Mouse (Mus musculus) urinary bladder, postnatal 14 days (tissue): ENCODE measurements at regions not wholly inside any gene's neighbourhood (a gene's known extent, or its start where the extent isn't known, plus 50 kb on each side); places are given as distances from the start of the nearest gene placed in this dataset.

ENCODE experiments used
- DNase-seq: peaks from one replicate; pipeline ENCODE4 v3.0.0; 2021; ENCODE audit warnings: low spot score

GRCm38 (mm10) chr8:103808171-103808570, 293.3 kb upstream of the Cdh5 start:
- DNase-seq, result no peak

- peak; percentile 24 for DNase-seq
Measured at GRCm38 (mm10) chr8:103808580-103808979, 292.8 kb upstream of the Cdh5 start.

GRCm38 (mm10) chr8:103809140-103809539, 292.3 kb upstream of the Cdh5 start:
- no peak for DNase-seq

DNA sequence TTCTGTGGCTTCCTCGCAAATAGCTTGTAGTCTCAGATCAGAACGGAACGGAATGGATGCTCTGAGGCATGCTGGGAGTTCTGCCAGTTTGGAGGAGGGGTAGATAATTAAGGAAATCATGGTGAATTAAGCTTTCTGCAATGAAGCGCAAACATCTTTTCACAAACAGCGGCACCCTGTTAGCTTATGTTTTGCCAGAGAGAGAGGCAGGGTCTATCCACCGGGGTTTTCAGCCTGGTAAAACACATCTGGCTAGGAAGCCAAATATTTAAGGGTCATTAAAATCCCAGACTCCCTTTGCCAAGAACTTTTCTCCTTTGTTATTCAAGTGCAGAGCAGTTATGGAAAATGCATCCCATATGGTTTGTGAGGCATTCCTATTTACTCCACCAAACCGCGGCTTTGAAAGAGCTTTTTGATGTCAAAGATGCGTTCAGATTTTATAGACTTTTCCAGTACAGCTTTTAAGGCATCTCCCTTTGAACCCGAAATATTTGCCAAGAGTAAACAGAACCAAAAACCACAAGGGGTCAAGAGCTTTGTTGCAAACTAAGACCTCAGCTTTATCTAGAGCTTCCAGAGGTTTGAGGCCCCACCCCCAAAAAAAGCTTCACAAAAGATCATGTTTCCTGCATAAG, 287.4 kb upstream of the Cdh5 start:
- peak; percentile 29 for DNase-seq

- no peak for DNase-seq
Measured at GRCm38 (mm10) chr8:103816101-103816894, 285.1 kb upstream of the Cdh5 start.

GRCm38 (mm10) chr8:103823541-103823940, 277.9 kb upstream of the Cdh5 start:
- DNase-seq, result no peak

DNA sequence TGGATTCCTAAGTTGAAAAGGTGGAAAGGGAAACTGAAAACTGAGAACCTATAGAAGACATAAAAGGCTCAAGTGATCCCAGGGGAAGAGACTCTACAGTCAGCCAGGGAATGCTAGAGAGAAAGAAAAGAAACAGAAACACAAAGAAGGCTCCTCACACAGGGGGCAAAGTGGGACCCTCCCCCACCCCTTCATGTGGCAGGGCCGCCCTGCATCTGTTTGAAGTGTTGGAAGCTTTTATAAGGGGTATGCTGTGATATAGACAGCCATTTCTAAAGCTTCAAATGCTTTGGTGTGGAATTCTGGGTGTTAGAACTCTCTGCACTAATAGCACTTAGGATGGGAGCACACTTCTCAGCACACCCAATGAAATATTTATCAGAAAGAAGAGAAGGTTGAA, 276.7 kb upstream of the Cdh5 start:
- DNase-seq, result no peak

GRCm38 (mm10) chr8:103825289-103825688, 276.1 kb upstream of the Cdh5 start:
- peak; percentile 78 for DNase-seq

GRCm38 (mm10) chr8:103830416-103830815, 271.0 kb upstream of the Cdh5 start:
- DNase-seq, result no peak

GRCm38 (mm10) chr8:103839990-103840389, 261.4 kb upstream of the Cdh5 start:
- no peak for DNase-seq

GRCm38 (mm10) chr8:103845964-103846363, 255.5 kb upstream of the Cdh5 start:
- DNase-seq, result no peak

- DNase-seq, result no peak
Measured at GRCm38 (mm10) chr8:103846382-103846976, 254.9 kb upstream of the Cdh5 start.

DNA sequence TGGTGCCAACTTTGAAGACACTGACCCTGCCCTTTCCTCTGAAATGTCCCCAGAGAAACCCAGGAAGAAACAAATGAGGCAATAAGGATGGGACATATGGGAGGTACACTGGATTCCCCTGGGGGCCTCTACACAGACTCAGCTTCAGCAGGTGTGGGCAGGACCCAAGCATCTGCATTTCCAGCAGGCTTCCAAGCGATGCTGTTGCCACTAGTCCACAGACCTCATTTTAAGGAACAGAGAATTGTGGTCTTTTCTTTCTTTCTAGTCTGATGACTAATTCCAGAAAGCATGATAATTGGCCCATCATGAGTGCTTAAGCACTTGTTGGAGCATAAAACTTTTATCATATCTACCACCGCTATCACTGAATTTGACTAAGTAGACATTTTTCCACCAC, 251.6 kb upstream of the Cdh5 start:
- no peak for DNase-seq

DNA sequence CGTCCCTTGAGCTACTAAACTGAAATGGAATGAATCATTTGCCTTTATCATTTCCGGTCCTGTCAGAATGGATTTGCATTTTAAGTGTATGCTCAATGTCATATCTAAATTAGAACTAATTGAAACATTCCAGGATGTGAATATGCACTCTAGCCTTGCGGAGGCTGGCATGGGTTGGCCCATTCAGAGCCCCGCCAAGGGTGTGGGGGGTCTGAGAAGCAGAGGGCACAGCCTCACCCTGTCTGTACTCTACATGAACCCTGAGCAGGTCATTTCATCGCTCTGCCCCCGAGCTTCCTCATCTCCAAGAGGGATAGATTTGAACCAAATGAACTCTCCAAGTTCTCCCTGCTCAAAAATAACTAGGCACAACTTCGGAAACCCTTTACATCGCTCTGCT, 250.1 kb upstream of the Cdh5 start:
- no peak for DNase-seq

DNA sequence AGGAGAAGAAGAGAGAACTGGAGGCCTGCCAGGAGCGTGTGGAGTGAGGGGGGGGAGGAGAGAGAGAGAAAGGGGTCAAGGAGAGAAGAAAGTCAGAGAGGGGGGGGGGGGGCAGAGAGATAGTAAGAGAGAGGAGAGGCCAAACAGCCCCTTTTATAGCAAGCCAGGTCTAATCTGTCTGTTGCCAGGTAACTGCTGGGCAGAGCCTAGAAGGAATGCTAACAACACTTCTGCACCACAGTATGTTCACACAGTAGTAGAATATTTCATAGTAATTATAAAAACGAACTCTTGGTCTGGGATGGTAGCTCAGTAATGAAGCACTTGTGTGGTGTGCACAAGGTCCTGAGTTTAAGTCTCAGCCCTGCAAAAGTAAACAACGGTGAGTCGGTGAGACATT, 248.4 kb upstream of the Cdh5 start:
- DNase-seq, result no peak

GRCm38 (mm10) chr8:103855291-103855690, 246.1 kb upstream of the Cdh5 start:
- DNase-seq, result no peak

GRCm38 (mm10) chr8:103859130-103859529, 242.3 kb upstream of the Cdh5 start:
- no peak for DNase-seq

DNA sequence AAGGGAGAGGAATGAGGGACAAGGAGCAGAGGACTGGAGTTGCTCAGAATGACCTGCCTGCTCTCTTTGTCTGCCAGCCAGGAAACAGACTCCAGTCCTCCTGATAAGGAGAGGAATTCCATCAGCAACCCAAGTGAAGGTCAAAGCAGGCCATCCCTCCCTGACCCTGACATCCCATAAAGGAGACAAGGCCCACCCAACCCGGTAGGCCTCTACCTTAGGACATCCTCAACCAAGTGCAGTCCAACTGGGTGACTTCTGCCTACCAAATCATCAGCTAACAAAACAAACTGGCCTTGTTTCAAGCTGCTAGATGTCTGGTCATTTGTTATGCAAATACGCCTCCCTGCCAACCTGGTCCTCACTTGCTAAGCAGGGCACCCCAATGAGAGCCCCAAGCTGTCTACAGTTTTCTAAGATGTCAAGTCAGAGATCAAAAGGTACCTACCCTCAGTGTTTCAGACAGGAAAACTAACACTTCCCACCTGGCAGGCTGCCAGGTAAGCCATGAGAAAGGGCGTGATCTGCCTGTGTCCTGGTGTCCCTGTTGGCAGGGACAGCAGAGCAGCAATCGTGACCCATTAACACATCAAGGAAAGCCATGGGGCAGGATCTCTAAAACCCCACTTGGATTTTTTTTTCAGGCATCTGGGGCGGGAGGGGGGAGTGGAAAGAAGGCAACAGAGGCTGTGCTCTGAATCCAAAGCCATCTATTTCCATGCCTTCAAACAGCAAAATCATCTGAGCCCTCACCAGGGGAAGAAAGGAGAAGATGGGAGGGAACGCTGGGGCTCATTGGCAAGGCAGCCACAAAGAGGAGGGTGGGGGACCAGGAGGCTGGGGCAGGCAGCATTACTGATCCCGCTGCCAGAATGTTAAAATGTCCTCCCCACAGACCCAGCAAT, 227.6 kb upstream of the Cdh5 start:
- peak; percentile 16 for DNase-seq

GRCm38 (mm10) chr8:103874506-103874905, 226.9 kb upstream of the Cdh5 start:
- no peak for DNase-seq

DNA sequence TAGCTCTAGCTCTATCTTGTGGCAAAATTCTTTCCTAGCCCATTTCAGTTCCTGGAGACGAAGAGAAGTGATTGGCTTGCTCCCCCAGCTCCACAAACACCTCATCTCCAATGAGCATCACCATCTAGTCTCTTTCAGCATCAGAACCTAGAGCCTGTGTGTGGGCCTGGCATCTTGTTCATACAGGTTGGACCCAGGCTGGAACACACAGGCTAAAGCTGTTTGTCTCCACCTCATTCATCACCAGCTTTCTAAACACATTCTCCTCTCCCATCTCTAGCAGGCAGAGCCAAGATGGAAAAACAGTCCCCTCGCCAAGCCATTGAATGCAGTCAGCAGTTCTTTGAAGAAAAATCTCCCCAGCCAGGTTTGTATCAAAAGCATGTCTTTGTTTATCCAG, 221.9 kb upstream of the Cdh5 start:
- DNase-seq, result no peak

DNA sequence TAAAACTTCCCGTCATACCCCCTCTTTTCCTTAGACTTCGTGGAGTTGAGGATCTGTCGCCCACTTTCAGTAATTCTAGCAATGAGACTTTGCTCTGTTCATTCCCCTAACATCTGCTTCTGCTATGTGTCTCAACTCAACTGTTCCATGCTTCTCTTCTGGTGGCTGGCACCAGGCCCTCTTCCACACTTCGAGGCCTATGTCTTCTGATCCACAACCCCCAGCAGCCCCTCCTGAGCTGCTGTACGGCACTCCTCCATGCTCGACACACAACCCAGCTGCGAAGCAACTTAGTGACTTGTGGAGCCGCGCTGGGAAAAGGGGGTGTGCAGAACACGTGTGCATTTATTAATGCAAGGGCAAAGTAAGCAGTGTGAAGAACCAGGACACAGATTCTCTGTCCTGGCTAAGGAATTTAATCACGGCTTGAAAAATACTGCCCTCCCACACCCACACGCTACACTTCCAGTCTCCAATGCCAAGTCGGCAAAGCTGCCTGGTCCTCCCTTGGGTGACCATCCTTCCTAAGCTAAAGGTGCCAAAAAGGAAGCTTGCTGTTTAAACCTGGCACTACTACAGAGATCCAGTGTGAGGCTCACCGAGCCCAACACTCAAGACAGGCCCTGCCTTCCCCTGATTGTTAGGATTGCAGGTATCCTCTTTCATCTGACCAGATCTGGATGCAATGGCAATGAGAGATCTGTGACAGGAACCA, 220.8 kb upstream of the Cdh5 start:
- no peak for DNase-seq

GRCm38 (mm10) chr8:103881146-103881486, 220.3 kb upstream of the Cdh5 start:
- DNase-seq, result peak; percentile 25
